Mouse (Mus musculus) natural killer cell, adult 2 months (primary cell): ENCODE data around the gene Dclk2.

Source experiments
- DNase-seq, 2 experiments: peaks; one replicate each; pipeline ENCODE4 v3.0.0; 2022; ENCODE audit warnings: low spot score in 2 of 2

Gene Dclk2

DNA sequence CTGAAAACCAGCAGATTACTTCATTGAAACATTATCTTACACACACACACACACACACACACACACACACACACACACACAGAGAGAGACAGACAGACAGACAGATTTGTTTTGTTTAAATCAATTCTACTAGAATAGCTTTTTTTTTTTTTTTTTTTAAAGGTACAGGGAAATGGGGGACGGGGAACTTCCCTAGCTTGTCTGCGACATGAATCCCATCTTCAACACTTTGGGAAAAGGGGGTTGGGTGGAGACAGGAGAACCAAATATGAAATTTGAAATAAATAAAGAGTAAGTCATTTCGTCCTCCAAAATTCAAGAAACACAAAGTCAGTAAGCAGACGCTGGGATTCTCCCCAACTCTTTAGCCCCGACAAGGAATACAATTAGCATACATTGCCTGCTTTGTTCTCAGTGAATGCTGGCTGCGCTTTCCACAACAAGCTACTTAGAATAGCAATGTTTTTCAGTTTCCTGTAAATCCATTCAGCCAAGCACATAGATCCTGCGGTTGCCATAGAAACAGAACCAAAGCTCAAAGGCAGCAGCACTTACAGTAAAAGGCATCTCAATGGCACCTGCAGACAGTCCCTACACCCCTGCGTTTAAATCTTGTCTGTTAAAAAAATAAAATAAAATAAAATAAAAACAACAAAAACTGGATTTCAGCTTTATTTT lies 75.7 kb downstream of the Dclk2 start:
- peak in 1 of 2 experiments; percentile 6 for DNase-seq

DNA sequence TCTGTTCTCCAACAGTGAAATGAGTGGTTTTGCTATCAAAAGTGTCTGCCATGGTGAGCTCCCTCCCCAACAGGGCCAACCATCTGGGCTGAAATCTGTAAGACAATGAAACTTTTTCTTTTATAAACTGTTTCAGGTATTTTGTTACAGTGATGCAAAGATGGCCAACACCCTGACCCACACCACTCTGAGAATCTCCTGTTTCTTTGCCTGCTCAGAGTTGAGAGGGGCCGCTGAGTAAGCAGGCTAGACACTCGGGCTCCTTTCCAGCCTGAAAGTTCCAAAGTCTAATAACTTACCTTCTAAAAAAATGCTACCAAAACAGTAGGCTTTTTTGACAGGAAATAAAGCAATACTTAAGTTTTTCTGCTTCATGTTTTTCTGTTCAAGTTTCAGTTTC lies 78.2 kb downstream of the Dclk2 start:
- DNase-seq = no peak

DNA sequence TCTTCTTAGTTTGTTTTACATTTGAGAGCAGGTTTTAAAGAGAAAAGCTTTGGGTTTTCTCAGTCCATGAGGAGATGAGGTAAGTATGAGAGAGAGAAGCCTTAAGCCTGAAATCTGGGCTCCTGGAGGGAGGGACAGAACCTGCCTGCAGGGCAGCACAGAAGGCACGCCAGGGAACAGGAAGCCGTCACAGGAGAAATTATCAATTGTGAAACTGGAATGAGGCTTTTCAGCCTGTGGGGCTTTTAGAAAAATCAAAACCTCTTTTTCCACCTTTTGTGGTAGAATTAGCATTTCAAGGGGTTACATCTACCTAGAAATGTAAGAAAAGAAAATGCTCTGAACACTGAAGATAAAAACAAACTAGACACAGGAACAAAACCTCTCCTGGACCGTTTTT lies 81.0 kb downstream of the Dclk2 start:
- DNase-seq = no peak

DNA sequence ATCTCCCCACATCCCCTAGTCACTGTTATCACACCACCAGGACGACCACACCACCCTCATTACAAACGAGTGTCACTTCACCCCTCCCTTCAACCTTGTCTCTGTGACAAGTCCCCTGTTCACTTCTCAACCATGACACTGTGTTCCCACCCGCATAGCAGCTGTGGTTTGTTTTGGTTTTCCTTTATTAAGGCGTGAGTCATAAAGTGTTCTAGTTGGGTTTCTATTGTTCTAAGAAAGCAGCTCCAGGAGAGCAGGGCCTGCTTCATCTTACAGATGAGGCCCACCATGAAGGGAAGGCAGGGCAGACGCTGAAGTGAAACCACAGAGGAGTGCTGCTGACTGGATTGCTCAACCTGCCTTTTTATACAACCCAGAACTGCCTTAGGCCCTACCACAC lies 83.3 kb downstream of the Dclk2 start:
- DNase-seq = peak; percentile 22 to 55

DNA sequence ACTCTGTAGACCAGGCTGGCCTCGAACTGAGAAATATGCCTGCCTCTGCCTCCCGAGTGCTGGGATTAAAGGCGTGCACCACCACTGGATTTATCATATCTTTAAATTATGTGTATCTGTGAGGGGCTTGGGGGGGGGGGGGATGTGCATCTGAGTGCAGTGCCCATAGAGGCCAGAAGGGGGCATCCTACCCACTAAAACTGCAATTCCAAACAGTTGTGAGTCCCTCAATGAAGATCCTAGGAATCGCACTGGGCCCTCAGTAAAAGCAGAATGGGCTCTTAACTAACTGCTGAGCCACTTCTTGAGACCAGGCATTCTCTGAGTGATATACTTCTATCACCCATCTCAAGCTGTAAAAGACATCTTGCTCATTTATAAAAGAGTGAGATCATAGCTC lies 85.5 kb downstream of the Dclk2 start:
- no peak for DNase-seq

DNA sequence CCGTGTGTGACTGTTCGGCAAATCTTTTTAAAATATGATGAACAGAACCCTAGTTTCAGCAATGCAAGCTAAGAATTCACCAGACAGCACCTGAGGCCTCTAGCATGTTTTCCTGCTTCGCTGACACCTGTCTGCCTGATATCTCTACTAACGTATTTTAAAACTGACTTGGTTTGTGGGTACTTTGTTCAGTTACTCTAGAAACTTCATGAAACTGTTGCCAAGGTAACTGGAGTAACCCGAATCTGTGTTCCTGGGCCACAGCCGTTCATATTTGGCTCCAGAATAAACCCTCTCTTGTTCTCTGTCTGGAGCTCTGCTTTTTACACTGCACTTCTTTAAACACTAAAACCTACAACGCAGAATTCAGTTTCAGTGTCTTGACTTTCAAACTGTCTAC lies 86.3 kb downstream of the Dclk2 start:
- DNase-seq = no peak

DNA sequence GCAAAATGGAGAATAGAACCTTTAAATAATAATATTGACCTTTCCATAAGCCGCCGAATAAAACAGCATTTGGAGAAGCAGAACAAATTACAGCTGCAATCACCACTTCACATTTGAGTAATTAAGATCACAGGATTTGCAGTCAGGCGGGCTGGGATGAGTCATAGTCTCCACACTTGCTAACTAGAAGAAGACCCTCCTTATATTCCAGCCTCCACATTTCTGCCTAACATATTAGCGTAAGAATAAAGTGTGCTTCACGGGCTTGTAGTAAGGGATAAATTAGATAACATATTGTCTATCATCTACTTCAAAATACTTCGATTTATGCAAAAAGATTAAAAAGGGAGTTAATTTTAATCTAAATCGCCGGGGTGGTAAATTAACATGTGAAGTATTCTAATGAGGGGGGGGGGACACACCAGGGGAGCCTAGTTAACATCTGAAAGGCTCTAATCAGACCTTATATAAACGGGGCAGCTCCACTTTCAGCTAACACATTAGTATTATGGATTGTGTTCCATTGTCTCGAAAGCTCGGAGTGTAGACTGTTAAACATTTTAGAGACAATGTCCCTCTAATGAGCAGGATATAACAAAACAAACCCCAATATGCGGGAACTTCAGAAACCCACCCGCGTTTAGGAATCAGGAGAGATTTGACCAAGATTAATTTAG lies 87.9 kb downstream of the Dclk2 start:
- no peak for DNase-seq

DNA sequence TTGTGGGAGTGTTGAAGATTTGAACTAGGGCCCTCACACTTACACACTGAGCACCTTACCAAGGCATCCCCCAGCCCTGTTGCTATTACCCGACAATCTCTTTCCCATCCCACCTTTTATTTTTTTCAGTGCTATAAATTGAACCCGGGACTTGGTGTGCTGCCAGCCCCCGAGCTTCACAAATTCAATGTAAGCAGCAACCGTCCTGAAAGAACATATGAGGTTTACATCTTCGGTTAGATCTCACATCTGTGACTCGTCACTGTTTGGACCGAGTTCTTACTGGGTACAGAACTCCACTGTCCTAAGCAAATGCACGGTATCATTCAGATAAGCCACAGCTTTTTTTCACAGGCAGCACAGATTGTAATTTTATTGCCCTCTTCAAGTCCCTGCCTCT lies 88.5 kb downstream of the Dclk2 start:
- DNase-seq = no peak

DNA sequence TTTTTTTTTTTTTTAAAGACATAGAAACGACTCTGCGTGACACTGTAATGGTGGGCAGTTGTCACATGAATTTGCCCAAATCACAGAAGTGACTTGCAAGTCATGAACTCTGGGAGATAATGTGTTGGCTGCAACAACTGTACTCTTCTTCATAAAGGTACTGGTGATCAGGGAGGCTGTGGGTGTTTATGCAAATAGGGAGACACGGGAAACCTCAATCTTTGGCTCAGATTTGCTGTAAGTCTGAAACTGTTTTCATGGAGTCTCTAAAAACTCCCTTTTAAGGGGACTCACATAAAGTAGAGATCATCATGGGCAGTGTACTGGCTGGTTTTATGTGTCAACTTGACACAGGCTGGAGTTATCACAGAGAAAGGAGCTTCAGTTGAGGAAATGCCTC lies 93.1 kb downstream of the Dclk2 start:
- DNase-seq = no peak

DNA sequence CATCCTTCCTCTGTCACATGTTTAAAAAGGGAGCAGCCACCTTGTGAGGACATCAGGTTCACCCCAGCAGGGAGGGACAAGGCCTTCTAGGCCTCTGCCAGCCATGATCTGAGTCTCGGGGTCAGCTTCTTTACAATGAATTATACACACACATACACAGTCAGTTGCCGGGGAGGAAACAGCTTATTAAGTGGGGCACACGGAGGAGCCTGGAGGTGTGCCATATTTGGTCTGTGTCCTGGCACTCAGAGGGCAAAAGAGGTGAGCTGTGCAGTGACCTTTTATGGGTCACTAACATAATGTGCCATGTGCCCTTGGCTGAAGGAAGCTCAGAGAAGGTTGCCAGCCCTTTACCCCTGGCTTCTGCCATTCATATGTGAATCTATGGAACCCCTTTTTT lies 99.3 kb downstream of the Dclk2 start:
- DNase-seq = no peak

DNA sequence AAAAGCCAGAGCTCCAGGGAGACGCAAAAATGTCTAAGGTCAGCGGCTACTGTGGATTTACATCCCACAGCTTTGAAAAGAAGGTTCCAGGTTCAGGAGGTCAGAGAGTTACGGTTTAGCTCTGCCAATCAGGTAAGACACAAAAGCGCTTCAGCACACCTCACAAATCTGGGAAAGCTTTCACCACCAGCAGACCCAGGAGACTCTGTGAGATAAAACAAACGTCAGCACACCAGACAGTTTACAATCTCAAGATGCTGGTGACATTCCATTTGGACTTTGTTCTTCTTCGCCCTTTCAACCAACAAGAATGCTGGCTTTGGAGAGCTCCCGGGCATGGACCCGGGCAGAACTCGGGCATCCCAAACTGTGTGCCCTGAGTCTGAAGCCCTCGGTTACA lies 100.3 kb downstream of the Dclk2 start:
- no peak for DNase-seq

DNA sequence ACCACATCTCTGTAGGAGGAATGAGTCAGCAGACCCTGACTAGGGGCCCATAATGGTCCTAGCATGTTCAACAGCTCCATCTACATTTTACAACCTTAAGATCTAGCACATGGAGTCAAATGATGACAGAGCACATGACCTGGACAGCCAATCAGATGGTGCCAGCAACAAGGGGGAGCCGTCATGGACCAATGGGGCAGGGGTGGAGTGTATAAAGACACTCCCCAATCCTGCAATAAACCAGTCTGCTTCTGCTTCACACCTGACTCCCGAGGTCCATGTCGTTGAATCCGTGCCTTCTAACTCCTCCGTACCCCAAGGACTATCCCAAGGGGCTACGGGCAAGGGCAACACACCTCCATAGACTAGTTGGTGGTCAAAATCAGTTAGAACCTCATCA lies 101.3 kb downstream of the Dclk2 start:
- DNase-seq = no peak

DNA sequence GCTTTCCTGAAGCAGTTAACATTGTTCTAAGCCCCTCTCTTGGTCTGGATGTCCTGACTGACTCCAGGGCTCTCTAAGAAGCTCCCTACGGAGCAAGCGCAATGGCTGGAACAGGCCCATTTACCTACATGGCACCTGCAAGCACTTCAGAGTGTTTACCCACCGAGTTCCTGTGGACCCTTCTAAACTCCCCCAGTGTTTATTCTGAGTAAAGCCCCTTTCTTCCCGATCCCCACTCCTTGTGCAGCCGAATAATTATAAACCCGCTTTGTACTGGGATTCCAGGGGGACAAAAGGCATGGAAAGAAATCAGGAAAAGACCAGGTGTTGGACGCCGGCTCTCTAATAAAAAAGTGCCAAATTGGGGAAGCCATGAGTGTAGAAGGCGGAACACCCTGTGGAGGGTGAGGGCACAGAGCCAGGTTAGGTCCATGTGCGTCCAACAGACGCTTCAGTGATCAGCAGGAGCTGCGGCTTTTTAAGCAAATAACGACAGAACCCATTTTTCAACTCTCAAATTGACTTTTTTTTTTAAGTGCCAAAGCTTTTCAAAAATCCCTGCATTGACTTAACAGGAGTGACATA lies 102.6 kb downstream of the Dclk2 start:
- DNase-seq = no peak

DNA sequence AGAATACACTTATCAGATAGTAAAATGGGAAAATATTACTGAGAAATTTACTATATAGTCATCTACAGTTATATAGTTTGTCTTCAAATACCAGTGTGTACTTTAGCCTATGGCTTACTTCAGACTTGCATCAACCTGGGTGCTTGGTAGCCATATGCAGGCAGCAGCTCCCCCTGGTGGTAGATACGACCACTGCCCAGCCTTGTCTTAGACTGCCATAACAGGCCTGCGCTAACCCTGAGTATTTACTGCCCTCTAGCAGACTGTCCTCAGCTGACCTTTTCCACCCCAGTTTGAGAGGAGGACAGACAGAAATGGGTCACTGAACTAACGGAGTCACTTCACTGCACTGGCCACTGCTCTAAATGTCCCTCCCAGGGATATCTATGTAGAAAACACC lies 108.0 kb downstream of the Dclk2 start:
- DNase-seq = peak; percentile 45 to 68

DNA sequence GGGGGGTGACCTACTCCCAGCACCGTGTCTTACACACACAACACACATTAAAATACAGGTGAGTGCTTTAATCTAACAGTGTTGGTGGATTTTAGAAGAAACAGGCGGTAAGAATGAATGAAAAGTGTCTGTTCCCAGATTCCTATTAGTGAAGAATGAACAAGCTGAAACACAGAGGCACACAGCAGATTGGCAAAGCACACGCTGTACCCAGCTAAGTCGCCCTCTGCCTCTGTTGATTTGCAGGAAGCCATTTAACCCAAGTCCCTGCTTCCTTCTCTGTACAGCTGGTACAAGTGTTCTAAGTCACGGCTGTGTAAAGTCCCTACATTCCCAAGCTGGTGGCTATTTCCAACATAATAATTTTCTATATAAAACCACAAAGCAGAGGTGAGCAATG lies 109.7 kb downstream of the Dclk2 start:
- DNase-seq = no peak

DNA sequence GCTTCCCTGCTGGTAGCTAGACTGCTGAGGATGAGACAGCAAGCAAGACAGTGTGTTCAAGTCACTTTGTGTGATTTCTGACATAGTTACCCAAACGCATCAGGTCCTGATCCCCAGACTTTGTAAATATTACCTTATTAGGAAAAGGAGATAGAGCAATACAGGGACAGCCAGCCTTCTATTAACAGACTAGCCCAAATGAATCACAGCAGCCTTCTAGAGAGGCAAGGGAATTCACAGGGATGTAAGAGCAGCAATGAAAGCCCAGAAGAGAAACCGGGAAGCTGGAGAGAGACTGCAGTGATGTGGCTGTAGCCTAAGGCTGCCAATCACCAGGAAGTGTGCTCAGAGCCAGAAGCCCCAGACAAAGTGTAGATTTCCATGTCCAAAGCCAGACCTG lies 111.0 kb downstream of the Dclk2 start:
- no peak for DNase-seq

DNA sequence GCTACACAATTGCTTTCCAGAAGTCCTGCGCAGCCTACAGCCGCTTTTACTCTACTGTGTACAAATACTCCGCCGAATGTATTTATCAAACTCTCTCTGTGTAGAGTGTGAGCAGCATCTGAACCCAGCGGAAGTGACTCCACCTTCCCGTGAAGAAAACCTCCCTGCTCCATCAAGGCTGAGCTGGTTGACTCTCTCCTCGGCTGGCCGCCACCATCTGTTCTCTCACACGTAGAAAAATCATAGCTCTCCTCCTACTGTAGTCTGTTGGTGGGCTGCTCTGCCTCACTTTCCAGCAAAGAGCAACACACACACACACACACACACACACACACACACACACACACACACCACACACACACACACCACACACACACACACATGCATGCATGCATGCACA lies 111.5 kb downstream of the Dclk2 start:
- DNase-seq = no peak

DNA sequence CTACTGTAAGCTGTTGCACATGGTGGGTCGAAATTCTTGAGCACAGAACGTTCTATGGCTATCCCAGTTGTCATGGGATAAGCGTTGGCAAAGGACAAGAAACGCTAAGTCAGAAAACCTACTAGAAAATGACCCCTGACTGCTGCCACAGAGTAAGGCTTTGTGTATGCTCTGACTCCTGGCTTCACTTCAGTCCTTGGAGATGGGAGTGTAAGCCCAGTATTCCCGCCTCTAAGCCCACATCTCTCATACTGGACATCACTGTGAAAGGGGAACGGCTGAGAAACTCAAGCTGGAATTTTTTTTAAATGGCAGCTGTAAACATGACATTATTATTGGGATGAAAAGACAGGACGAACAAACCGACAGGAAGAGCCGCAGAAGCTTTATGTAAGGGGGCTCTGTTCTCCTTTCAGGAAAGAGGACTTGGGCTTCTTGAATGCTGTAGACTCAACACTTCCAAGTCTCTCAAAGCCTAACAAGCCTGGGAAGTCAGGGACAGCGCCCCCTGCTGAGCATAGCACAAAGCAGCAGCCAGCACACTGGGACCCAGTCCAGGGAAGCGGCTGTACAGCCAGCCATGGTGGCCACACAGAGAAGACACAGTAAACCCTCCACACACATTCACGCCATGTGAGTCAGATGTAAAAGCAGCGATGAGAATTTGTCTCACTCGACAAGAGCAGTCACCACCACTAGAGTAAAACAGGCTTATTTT lies 112.7 kb downstream of the Dclk2 start:
- DNase-seq = peak in 1 of 2 experiments; percentile 9

DNA sequence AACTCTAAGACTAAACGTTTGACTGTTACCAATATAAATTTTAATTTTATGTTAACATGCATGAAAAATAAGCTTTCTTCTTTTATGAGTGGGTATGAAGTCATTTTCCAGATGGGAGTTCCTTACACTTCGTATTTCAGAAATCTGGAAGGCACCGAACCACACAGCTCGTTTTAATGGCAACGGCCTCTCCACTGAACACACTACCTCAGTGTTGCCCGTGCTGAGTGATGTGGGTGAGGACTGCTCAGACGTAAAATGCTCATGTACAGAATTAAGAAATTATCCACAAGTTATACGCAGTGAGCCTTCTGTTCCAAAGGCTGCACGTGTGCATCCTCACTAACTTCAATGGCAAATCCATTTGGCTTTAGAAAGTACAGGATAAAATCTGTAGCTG lies 113.8 kb downstream of the Dclk2 start:
- DNase-seq = no peak

DNA sequence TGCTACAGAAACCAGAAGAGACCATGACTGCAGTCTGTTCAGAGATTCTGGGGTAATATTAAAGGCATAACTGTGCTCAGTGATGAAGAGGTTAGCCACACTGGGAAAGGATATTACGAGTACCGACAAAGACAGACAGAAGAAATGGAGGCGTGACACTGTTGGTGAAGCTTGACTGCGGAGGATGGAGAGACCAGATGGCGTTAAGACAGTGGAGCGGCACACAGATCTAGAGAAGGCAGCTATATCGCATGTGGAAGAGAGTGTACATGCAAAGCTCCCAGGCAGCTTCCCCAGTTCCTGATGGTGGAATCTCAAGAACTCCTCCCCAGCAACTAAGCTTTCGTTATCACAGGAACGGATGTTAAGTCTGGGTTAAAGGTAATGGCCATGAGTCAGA lies 116.4 kb downstream of the Dclk2 start:
- no peak for DNase-seq

DNA sequence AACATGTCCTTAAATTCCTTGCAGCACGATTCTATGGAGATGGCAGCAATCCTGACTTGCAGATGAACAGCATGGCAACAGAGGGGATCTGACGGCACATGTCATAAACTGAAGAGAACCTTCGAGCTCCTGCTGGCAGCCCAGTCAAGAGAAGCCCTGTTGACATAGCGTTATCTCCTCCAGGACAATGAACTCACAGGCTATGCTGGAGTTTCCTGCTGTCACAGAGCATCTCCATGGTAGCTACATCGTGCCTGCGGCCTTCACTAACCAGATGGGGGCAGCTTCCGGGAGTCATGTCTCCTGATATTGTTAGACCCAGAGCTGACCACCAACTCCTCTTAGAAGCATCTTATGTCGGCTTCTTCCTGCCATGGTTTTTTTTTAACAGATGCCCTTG lies 117.8 kb downstream of the Dclk2 start:
- DNase-seq = no peak

DNA sequence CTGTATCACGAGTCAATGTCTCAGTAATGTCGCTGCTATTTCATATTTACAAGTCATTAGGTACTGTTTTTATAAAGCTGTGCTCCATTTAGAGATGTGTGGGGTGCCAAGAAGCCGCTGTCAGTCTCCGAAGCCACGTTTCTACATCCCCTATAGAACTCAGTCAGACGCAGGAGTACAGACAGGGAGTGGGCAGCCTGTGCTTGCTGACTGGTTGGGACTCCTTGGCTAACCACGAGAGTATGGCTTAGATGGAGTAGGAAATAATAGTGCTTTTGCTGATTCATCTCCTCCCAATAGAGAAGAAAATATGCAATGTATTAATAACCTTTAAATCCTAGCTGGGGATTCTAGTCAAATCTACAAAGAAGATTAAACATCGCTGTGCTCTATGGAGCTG lies 119.8 kb downstream of the Dclk2 start:
- DNase-seq = no peak

DNA sequence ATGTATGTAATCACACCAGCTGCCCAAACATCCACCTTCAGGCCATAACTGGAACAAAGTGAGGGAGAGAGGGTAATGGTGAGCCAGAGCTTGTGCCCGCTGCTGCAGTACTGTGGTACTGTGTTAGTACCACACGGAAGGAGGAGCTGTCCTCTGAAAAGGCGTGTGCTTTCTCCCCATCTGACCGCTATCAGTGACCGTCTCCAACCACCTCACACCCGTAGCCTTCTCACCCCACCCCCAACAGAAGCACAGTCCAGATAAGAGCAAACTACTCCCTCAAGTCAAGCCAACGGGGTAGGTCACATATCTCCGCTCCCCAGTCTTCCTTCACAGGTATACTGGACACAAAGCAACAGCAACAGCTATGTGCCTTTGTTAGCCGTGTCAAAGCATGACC lies 121.6 kb downstream of the Dclk2 start:
- DNase-seq = no peak
